In genomic region chr3:159475465-159475864, GRCm38 (mm10) we compare ENCODE assay signal across 32 mouse cellular contexts. TPM values are rescaled to one million over a fixed set of nuclear protein-coding genes. Genes with fewer than 3 reads are reported as not detected.
"Had no signal": no experiment of that assay in that cellular context is flagged by ENCODE, and none has a peak within 500 bp of the region (broad histone marks: within the 10 kb centered on the region; RNA-seq: fewer than 3 reads in every experiment).

No protein-coding gene starts in this region.

- H3K36me3 ChIP-seq: limb, embryonic 10.5 days; limb, embryonic 12.5 days; limb, embryonic 13.5 days; limb, embryonic 15.5 days; liver, embryonic 12.5 days; liver, embryonic 13.5 days; liver, embryonic 15.5 days; lung, embryonic 15.5 days; midbrain, embryonic 10.5 days; midbrain, embryonic 12.5 days; midbrain, embryonic 15.5 days; neural tube, embryonic 12.5 days had no signal

- DNase-seq: left cerebral cortex, postnatal 4 days; liver; liver, embryonic 13.5 days; liver, postnatal 0 days; lung, adult 18-20 months; lung, adult 2 months; lung, embryonic 14.5 days; lung, postnatal 10 days; lung, postnatal 14 days; lung, postnatal 36 days; lung, postnatal 4 days; midbrain, embryonic 14.5 days had no signal

- ATAC-seq: liver, embryonic 12.5 days; liver, postnatal 0 days; lung, postnatal 0 days; midbrain, embryonic 15.5 days; midbrain, embryonic 16.5 days had no signal

- H3K4me3 ChIP-seq: limb, embryonic 10.5 days; limb, embryonic 12.5 days; limb, embryonic 13.5 days; limb, embryonic 15.5 days; liver, embryonic 12.5 days; liver, embryonic 13.5 days; liver, embryonic 15.5 days; lung, embryonic 15.5 days; megakaryocyte, embryonic 14.5 days; midbrain, embryonic 10.5 days; midbrain, embryonic 12.5 days; midbrain, embryonic 15.5 days; myocyte; neural tube, embryonic 12.5 days had no signal

- H3K4me2 ChIP-seq: limb, embryonic 12.5 days; limb, embryonic 13.5 days; limb, embryonic 15.5 days; liver, embryonic 11.5 days; liver, embryonic 12.5 days; liver, embryonic 13.5 days; liver, embryonic 15.5 days; lung, embryonic 14.5 days; lung, embryonic 15.5 days; midbrain, embryonic 11.5 days; midbrain, embryonic 12.5 days; midbrain, embryonic 15.5 days; neural tube, embryonic 12.5 days had no signal

- H3K9ac ChIP-seq: limb, embryonic 12.5 days; limb, embryonic 13.5 days; limb, embryonic 15.5 days; liver, embryonic 12.5 days; liver, embryonic 13.5 days; liver, embryonic 14.5 days; liver, embryonic 15.5 days; liver, postnatal 0 days; lung, embryonic 14.5 days; lung, embryonic 15.5 days; midbrain, embryonic 12.5 days; midbrain, embryonic 15.5 days; neural tube, embryonic 12.5 days had no signal

- H3K4me1 ChIP-seq: limb, embryonic 10.5 days; limb, embryonic 12.5 days; limb, embryonic 13.5 days; limb, embryonic 15.5 days; liver, embryonic 12.5 days; liver, embryonic 13.5 days; liver, embryonic 15.5 days; lung, embryonic 15.5 days; megakaryocyte, embryonic 14.5 days; midbrain, embryonic 10.5 days; midbrain, embryonic 12.5 days; midbrain, embryonic 15.5 days; neural tube, embryonic 12.5 days had no signal

- H3K9me3 ChIP-seq: limb, embryonic 10.5 days; limb, embryonic 12.5 days; limb, embryonic 13.5 days; limb, embryonic 15.5 days; liver, embryonic 12.5 days; liver, embryonic 13.5 days; liver, embryonic 15.5 days; lung, embryonic 15.5 days; megakaryocyte, embryonic 14.5 days; midbrain, embryonic 10.5 days; midbrain, embryonic 12.5 days; midbrain, embryonic 15.5 days; neural tube, embryonic 12.5 days had no signal

- H3K27me3 ChIP-seq: limb, embryonic 12.5 days; limb, embryonic 13.5 days; limb, embryonic 15.5 days; liver, embryonic 12.5 days; liver, embryonic 13.5 days; liver, embryonic 15.5 days; lung, embryonic 15.5 days; megakaryocyte, embryonic 14.5 days; midbrain, embryonic 12.5 days; midbrain, embryonic 15.5 days; neural tube, embryonic 12.5 days had no signal

- H3K27ac ChIP-seq: limb, embryonic 10.5 days; limb, embryonic 12.5 days; limb, embryonic 13.5 days; limb, embryonic 15.5 days; liver, embryonic 12.5 days; liver, embryonic 13.5 days; liver, embryonic 14.5 days; liver, embryonic 15.5 days; lung, embryonic 15.5 days; macrophage; midbrain, embryonic 10.5 days; midbrain, embryonic 12.5 days; midbrain, embryonic 15.5 days; neural tube, embryonic 12.5 days had no signal

RNA-seq across cellular contexts. Expression of gene Depdc1a, which starts 19.8 kb away (rescaled TPM):
- polyA plus RNA-seq: liver, adult 2 months had no signal
